Mouse (Mus musculus) limb, embryonic 14.5 days (tissue): Measurements from ENCODE around the gene Arhgdig. TPM values are rescaled to one million over a fixed set of nuclear protein-coding genes. Genes with fewer than 3 reads are reported as not detected.

Experiments used
- ATAC-seq: fragments of 200-750 bp; cut with Nextera tagmentation; 2 replicates; pipeline ENCODE4 v1.8.0; 2017; ENCODE audit warnings: low read depth, moderate number of reproducible peaks, moderate TSS enrichment; ENCODE audit not compliant: low FRiP score
- DNase-seq: peaks from one replicate; pipeline ENCODE4 v3.0.0-alpha.2; 2015; ENCODE audit warnings: low spot score
- H3K27ac ChIP-seq: fragments of 300-500 bp; sonication (generic); replicated peaks from 2 replicates; pipeline ENCODE4 v1.5.1; 2014; ENCODE audit warnings: low read depth, mild to moderate bottlenecking, low read length, moderate library complexity, mixed read lengths
- H3K27me3 ChIP-seq: fragments of 300-500 bp; sonication (generic); 2 replicates; pipeline ENCODE4 v1.6.1; 2014; ENCODE audit warnings: low read length, mixed read lengths; ENCODE audit not compliant: control insufficient read depth, insufficient read depth
- H3K36me3 ChIP-seq: fragments of 300-500 bp; sonication (generic); 2 replicates; pipeline ENCODE4 v1.6.1; 2014; ENCODE audit warnings: mild to moderate bottlenecking, low read length, moderate library complexity, mixed read lengths; ENCODE audit not compliant: control insufficient read depth, insufficient read depth
- H3K4me1 ChIP-seq: fragments of 300-500 bp; sonication (generic); 2 replicates; pipeline ENCODE4 v1.6.1; 2014; ENCODE audit warnings: antibody characterized with exemption, low read length, mixed read lengths; ENCODE audit not compliant: control insufficient read depth, insufficient read depth
- H3K4me2 ChIP-seq: fragments of 300-500 bp; sonication (generic); replicated peaks from 2 replicates; pipeline ENCODE4 v1.6.1; 2014; ENCODE audit warnings: low read depth, mild to moderate bottlenecking, low read length, moderate library complexity; ENCODE audit not compliant: severe bottlenecking
- H3K4me3 ChIP-seq: fragments of 300-500 bp; sonication (generic); replicated peaks from 2 replicates; pipeline ENCODE4 v1.5.1; 2014; ENCODE audit warnings: low read length
- H3K9ac ChIP-seq: fragments of 300-500 bp; sonication (generic); 2 replicates; pipeline ENCODE4 v1.6.1; 2014; ENCODE audit warnings: mild to moderate bottlenecking, low read depth, low read length, moderate library complexity; ENCODE audit not compliant: severe bottlenecking
- H3K9me3 ChIP-seq: fragments of 300-500 bp; sonication (generic); 2 replicates; pipeline ENCODE4 v1.6.1; 2016; ENCODE audit warnings: low read length; ENCODE audit not compliant: control insufficient read depth
- POLR2A ChIP-seq: fragments of 200-500 bp; IDR thresholded peaks from 2 replicates; pipeline ENCODE4 v1.8.0; 2012; ENCODE audit warnings: inconsistent platforms, mild to moderate bottlenecking, moderate library complexity, borderline replicate concordance; ENCODE audit not compliant: insufficient read depth, insufficient read length; ENCODE audit errors: extremely low read depth
- WGBS: fragments of 180-500 bp; shearing (Covaris S2); extraction: QIAGEN DNeasy Blood & Tissue Kit; methylation state at CpG from one replicate; pipeline ENCODE4 v1.1.7; 2014; 5-methylcytosine and 5-hydroxymethylcytosine counted together
- polyA plus RNA-seq, 2 experiments: library from polyadenylated mRNA; depleted of rRNA in 1 of 2; stranded (reverse) in 1 of 2; unstranded in 1 of 2; fragments of >200 nt; fragmentation: Nextera tagmentation in 1 of 2; extraction: Ambion mirVana in 1 of 2; gene quantifications; 2 replicates each; pipeline versions ENCODE4 v1.2.1 to v1.2.3; 2012 to 2014

Arhgdig gene
- polyA plus RNA-seq, 2 experiments = 7.0 to 10.0 TPM

DNA sequence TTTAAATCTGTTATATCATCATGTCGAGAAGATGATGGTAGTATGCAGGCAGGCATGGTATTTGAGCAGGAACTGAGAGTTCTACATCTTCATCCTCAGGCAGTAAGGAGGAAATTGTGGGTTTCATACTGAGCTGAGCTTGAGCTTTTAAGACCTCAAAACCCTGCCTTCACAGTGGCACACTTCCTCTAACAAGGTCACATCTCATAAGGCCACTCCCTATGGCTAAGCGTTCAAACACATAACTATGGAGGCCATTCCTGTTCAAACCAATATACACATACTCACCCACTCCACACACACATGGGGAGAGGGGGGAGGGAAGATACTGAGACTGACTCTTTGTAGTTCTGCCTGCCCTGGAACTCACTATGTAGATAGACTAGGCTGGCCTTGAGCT is 39.5 kb downstream of the Arhgdig start:
- Histone ChIP-seq H3K9me3 (no peaks in the 10 kb centered on the region), H3K4me3 (no peak overlapping the region), H3K27ac (no peak overlapping the region), H3K4me2 (no peak overlapping the region), H3K27me3 (no peaks in the 10 kb centered on the region), H3K9ac (no peak overlapping the region), H3K4me1 (no peaks in the 10 kb centered on the region), H3K36me3 (peaks cover 13% of the 10 kb centered on the region)
- ATAC-seq (no peak), DNase-seq (no peak)
- TF ChIP-seq POLR2A = no peak
- WGBS = 76% methylated on average over 2 of the region's 2 CpGs

DNA sequence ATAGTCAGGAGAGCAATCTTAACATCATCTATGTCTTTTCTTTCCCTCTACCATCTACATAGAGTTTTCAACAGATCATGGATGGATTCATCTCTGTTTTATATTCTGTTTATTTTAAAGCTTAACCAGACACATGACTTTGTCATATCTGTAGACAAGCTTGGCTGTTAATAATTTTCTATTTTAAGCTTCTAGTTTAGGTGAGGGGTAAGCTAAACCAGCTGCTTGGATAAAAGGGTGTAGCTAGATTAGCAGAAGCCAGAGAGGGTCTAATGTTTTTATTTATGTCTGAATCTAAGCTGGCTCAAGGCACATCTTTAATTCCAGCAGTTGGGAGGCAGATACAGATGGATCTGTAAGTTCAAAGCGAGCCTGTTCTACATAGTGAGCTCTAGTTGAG is 44.9 kb downstream of the Arhgdig start:
- H3K4me1 ChIP-seq = no peaks in the 10 kb centered on the region
- H3K4me3 ChIP-seq = no peak overlapping the region
- H3K9me3 ChIP-seq = no peaks in the 10 kb centered on the region
- TF ChIP-seq POLR2A = no peak
- H3K4me2 ChIP-seq = no peak overlapping the region
- DNase-seq = no peak
- H3K9ac ChIP-seq = no peak overlapping the region
- WGBS = 94% methylated on average over 1 of the region's 1 CpGs
- no peak for ATAC-seq
- no peak overlapping the region for H3K27ac ChIP-seq
- peaks cover 11% of the 10 kb centered on the region for H3K36me3 ChIP-seq
- no peaks in the 10 kb centered on the region for H3K27me3 ChIP-seq

DNA sequence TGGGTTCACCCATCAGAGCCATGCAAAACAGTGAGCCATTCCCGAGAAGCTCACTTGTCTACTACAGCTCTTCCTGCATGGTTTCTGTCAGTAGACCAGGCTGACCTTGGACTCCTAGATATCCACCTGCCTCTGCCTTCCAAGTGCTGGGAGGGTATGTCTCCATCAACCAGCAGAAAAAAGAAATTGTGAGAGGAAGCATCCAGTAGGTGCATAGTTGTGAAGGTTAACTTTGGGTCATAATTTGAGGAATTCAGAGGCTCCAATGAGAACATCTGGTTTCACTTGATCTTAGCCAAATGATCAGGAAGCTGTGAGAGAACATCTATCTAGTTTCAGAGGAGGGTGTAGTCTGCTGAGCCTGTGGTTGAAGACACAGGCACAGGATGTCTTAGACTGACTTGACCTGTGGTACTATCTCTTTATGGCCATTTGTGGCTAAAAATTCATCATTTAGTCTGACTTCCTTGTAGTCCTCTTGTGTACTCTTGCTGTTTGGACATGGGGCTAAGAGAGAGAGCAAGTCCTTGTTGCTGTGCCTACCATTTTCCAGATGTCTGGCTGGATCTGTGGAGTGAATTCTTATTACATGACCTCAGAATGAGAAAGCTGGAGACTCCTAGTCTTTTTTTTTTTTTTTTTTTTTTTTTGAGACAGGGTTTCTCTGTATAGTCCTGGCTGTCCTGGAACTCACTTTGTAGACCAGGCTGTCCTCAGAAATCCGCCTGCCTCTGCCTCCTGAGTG is 55.5 kb downstream of the Arhgdig start:
- Histone ChIP-seq H3K36me3 (peaks cover 66% of the 10 kb centered on the region), H3K27me3 (no peaks in the 10 kb centered on the region), H3K27ac (no peak overlapping the region), H3K4me1 (no peaks in the 10 kb centered on the region), H3K9me3 (no peaks in the 10 kb centered on the region), H3K4me2 (no peak overlapping the region), H3K9ac (no peak overlapping the region), H3K4me3 (no peak overlapping the region)
- TF ChIP-seq POLR2A = no peak
- ATAC-seq (no peak), DNase-seq (no peak)
- 95% methylated on average over 2 of the region's 2 CpGs for WGBS

Other genes starting within 250 kb of the Arhgdig start
- 50.1 and 70.4 TPM in 2 replicates for gene Capn15, start 222.0 kb downstream of the Arhgdig start, polyA plus RNA-seq (2012; rRNA removed)
- gene Capn15, start 222.0 kb downstream of the Arhgdig start, polyA plus RNA-seq (2014; fragmentation: Nextera tagmentation; extraction: Ambion mirVana) = 31.0 and 31.2 TPM in 2 replicates
- 39.0 and 47.9 TPM in 2 replicates for gene Rab11fip3, start 138.2 kb downstream of the Arhgdig start, polyA plus RNA-seq (2012; rRNA removed)
- gene Rab11fip3, start 138.2 kb downstream of the Arhgdig start, polyA plus RNA-seq (2014; fragmentation: Nextera tagmentation; extraction: Ambion mirVana) = 17.8 and 18.0 TPM in 2 replicates
- gene Decr2, start 117.4 kb downstream of the Arhgdig start, polyA plus RNA-seq (2012; rRNA removed) = 32.5 and 34.7 TPM in 2 replicates
- 19.0 and 23.3 TPM in 2 replicates for gene Decr2, start 117.4 kb downstream of the Arhgdig start, polyA plus RNA-seq (2014; fragmentation: Nextera tagmentation; extraction: Ambion mirVana)
- gene Nme4, start 112.2 kb downstream of the Arhgdig start, polyA plus RNA-seq (2012; rRNA removed) = 133 and 176 TPM in 2 replicates
- 104 and 106 TPM in 2 replicates for gene Nme4, start 112.2 kb downstream of the Arhgdig start, polyA plus RNA-seq (2014; fragmentation: Nextera tagmentation; extraction: Ambion mirVana)
- gene Tmem8, start 94.5 kb downstream of the Arhgdig start, polyA plus RNA-seq (2012; rRNA removed) = 4.3 and 6.5 TPM in 2 replicates
- 1.1 and 1.2 TPM in 2 replicates for gene Tmem8, start 94.5 kb downstream of the Arhgdig start, polyA plus RNA-seq (2014; fragmentation: Nextera tagmentation; extraction: Ambion mirVana)
- gene Mrpl28, start 84.3 kb downstream of the Arhgdig start, polyA plus RNA-seq (2012; rRNA removed) = 96.1 and 98.9 TPM in 2 replicates
- gene Mrpl28, start 84.3 kb downstream of the Arhgdig start, polyA plus RNA-seq (2014; fragmentation: Nextera tagmentation; extraction: Ambion mirVana) = 179 and 182 TPM in 2 replicates
- gene Axin1, start 69.1 kb downstream of the Arhgdig start, polyA plus RNA-seq (2012; rRNA removed) = 35.0 and 36.1 TPM in 2 replicates
- gene Axin1, start 69.1 kb downstream of the Arhgdig start, polyA plus RNA-seq (2014; fragmentation: Nextera tagmentation; extraction: Ambion mirVana) = 22.3 and 27.7 TPM in 2 replicates
- 0.33 and 0.51 TPM in 2 replicates for gene Pdia2, start 8.7 kb downstream of the Arhgdig start, polyA plus RNA-seq (2012; rRNA removed)
- 0.34 TPM in 1 of 2 replicates, not detected in the other for gene Pdia2, start 8.7 kb downstream of the Arhgdig start, polyA plus RNA-seq (2014; fragmentation: Nextera tagmentation; extraction: Ambion mirVana)
- 13.9 and 17.0 TPM in 2 replicates for gene Rgs11, start 4.8 kb downstream of the Arhgdig start, polyA plus RNA-seq (2012; rRNA removed)
- gene Rgs11, start 4.8 kb downstream of the Arhgdig start, polyA plus RNA-seq (2014; fragmentation: Nextera tagmentation; extraction: Ambion mirVana) = 5.3 and 8.4 TPM in 2 replicates
- 39.2 and 49.6 TPM in 2 replicates for gene Fam234a, start 36.5 kb upstream of the Arhgdig start, polyA plus RNA-seq (2012; rRNA removed)
- gene Fam234a, start 36.5 kb upstream of the Arhgdig start, polyA plus RNA-seq (2014; fragmentation: Nextera tagmentation; extraction: Ambion mirVana) = 44.8 and 46.2 TPM in 2 replicates
- 126 and 129 TPM in 2 replicates for gene Luc7l, start 45.1 kb upstream of the Arhgdig start, polyA plus RNA-seq (2012; rRNA removed)
- gene Luc7l, start 45.1 kb upstream of the Arhgdig start, polyA plus RNA-seq (2014; fragmentation: Nextera tagmentation; extraction: Ambion mirVana) = 101 and 113 TPM in 2 replicates
- 4.1 and 5.7 TPM in 2 replicates for gene Neurl1b, start 207.0 kb upstream of the Arhgdig start, polyA plus RNA-seq (2012; rRNA removed)
- 0.68 and 0.85 TPM in 2 replicates for gene Neurl1b, start 207.0 kb upstream of the Arhgdig start, polyA plus RNA-seq (2014; fragmentation: Nextera tagmentation; extraction: Ambion mirVana)